Mouse (Mus musculus): ENCODE results near the gene Olfr1113.
"Not testable (repeated sequence)": the region's sequence is repeated elsewhere in the genome, so short reads cannot be mapped to it uniquely, and the experiment has no call there.

Gene Olfr1113

DNA sequence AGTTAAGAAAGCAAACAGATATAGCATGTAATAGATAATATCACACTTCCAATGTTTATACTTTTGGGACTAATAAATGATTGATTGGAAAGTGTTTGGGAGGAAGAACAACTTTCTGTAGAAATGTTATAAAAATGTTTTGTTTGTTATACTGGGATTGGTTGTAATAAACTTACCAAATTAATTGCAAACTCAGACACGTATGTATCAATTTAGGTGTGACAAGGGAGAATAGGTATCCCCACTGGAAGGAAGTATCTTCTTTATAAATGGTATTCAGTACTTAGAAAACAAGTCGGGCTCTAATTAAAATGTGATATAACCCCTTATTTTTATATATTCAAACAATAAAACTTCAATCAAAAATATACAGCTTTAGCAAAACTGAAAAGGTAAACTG is at the start of gene Olfr1113:
Gene Olfr1113 (plus strand): TSS at position 301 of the 400 bp plus-strand sequence.
- no peak for ATAC-seq (ENCODE audit: insufficient number of reproducible peaks, low FRiP score, low TSS enrichment)

- ATAC-seq (ENCODE audit: insufficient number of reproducible peaks, low FRiP score, low TSS enrichment): not testable (repeated sequence)
Observed at GRCm38 (mm10) chr2:87167731-87168130, 41.0 kb upstream of the Olfr1113 start.

- ATAC-seq (ENCODE audit: insufficient number of reproducible peaks, low FRiP score, low TSS enrichment): no peak
Observed at GRCm38 (mm10) chr2:87187498-87187897, 21.3 kb upstream of the Olfr1113 start, which contains the start of gene Olfr1112. Olfr1112 (plus strand) TSS chr2:87187798.

GRCm38 (mm10) chr2:87247713-87248112 is 38.9 kb downstream of the Olfr1113 start, which contains the start of gene Olfr1115:
Olfr1115 (plus strand) TSS chr2:87248013.
- ATAC-seq (ENCODE audit: insufficient number of reproducible peaks, low FRiP score, low TSS enrichment): no peak
